Mouse (Mus musculus) lung, postnatal 10 days (tissue): Measurements from ENCODE around the gene Epm2aip1.

Experiments used
- DNase-seq: peaks from one replicate; pipeline ENCODE4 v3.0.0; 2021

The Epm2aip1 gene

DNA sequence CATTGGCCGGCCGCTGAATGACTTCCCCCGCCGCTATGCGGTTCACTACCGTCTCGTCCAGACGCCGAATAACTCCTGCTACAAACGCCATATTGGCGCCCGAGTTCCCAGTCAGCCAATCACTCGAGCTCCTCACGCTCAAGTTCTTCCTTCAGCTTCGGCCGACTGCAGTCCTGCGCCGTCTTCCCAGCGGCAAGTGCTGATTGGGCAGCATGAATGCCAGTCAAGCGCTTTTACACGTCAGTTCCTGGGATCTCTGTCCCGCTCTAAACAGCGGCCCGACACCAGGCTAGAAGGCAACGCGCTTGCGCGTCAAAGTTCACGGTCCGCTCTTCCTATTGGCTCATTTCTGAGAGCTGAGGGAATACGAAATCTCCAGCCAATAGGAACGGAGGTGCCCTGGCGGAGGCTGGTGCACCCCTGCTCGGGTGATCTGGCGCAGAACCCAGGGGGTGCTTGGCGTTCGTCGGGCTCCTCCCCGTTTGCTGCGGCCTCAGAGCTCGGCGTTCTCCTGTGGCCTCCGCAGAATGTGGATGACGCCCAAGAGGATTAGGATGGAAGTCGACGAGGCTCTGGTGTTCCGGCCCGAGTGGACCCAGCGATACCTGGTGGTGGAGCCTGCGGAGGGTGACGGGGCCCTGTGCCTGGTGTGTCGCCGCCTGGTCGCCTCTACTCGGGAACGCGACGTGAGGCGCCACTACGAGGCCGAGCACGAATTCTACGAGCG lies at the start of gene Epm2aip1, which contains the start of gene Mlh1:
TSS of gene Epm2aip1 (plus strand) at position 496 of the 727 bp plus-strand sequence.
TSS of gene Mlh1 (minus strand) at position 358 of the 727 bp plus-strand sequence.
- peak; percentile 100 for DNase-seq

DNA sequence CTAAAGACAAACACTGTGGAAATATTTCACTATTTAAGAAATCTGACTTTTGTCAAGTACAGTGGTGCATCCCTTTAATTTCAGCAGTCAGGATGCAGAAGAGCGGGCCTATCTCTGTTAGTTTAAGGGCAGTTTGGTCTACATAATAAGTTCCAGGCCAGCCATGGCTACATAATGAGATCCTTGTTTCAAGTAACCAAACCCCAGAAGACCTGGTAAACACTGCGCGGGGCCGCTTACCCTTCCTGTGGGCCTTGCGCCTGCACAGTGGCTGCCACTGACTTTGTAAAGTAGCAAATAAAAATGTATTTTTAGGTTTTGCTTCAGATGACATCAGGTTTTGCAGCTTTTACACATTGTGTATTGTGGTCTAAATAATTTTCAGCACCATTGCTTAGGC lies 48.3 kb upstream of the Epm2aip1 start:
- no peak for DNase-seq

DNA sequence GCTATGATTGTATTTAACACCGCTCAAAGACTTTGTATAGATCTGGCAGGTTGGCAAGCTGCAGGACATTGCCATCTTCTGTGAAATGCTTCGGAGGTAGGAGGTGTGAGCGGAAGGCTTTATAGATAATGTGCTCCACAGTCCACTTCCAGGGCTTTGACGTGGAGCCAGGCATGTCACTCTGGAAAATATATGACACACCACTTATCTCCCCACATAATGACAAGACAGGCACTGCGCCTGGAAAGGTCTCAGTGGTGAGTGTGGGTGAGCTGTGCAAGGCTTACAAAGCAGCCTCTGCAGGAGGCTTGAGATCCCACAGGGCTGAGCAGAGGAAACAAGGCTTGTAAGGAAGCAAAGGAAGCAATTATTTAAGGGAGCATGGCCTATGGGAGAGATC lies 43.3 kb upstream of the Epm2aip1 start:
- DNase-seq: no peak

DNA sequence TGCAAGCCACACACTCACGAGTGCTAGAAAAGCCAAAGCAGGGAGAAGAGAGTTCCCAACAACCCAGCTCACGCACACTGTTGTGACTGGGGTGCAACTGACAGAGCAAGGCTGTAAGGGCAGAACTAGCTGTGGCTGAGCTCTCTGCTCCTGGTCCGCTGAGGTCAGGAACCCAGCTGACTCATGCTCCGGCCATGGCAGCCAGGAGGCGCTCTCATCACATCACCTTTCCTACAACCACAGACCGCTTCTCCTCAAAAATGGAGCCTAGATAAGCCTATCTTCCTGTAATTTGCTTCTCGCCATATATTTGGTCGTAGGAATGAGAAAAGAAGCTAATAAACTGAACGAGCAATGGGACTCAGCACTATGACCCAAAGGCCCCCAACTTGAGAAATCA lies 37.0 kb upstream of the Epm2aip1 start:
- no peak for DNase-seq

DNA sequence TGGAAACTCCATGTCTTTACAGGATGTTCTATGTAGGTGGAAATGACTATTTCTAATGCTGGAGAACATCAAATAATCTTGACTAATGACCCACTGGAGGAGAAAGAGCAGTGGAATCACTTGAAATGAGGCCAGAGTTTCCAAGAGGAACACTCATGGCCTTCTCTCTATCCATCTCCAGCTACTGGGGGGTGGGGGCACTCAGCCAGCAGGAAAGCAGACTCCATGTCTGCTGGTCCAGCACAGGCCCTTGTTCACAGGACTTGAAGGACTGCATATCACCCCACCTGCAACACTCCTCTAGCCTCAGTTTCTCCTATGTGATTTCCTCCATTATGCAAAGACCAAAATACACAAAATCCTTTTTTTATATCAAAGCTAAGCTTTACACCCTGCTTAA lies 34.0 kb upstream of the Epm2aip1 start:
- DNase-seq: no peak

DNA sequence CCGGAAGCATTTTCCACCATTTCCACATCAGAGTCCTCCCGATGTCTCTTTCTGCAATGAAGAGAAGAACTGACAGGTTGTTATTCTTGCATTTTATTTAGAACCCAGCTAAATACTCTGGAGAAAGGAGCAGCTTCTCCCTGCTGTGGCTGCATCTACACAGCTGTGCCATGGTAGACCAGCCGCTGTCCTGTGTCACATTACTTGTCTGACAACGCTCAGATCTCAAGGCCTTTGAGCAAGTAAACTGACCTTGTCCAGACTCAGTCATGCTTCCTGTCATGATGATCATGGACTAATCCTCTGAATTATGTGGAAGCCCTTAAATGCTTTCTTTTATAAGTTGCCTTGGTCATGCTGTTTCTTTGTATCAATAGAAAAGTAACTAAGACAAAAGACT lies 31.9 kb upstream of the Epm2aip1 start:
- DNase-seq: no peak

DNA sequence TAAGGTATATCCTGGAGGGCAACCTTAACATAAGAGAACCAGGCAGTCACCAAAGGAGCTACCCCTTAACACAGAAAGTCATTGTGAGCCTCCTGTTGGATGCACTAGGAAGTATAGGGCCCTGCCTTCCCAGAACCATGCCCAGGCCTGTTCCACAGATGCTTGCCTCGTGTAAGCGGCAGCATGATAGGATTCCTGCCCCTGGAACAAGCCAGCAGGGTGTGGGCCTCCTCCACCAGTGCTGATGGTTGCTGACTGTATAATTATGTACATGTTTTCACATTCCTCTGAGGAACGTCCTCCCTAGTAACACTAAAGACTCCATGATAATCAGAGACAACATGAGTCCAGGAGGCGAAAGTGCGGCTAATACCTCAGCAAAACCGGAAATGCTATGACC lies 28.3 kb upstream of the Epm2aip1 start:
- DNase-seq: no peak

DNA sequence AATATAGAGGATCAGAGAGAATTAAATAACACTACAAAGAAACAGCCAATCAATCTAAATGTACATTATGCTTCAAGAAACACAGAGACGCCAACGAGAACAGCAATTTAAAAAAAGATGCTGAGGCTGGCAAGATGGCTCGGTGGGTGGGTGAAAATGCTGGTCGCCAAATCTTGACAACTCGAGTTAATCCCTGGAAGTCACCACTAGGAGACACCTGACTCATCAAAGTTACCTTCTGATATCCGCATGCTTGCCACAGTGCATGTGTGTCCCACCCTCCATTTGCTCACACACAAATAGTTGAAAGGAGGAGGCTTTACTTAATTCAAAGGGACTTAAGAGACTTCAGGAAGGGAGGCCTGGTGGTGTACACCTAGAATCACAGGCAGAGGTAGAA lies 26.2 kb upstream of the Epm2aip1 start:
- no peak for DNase-seq

DNA sequence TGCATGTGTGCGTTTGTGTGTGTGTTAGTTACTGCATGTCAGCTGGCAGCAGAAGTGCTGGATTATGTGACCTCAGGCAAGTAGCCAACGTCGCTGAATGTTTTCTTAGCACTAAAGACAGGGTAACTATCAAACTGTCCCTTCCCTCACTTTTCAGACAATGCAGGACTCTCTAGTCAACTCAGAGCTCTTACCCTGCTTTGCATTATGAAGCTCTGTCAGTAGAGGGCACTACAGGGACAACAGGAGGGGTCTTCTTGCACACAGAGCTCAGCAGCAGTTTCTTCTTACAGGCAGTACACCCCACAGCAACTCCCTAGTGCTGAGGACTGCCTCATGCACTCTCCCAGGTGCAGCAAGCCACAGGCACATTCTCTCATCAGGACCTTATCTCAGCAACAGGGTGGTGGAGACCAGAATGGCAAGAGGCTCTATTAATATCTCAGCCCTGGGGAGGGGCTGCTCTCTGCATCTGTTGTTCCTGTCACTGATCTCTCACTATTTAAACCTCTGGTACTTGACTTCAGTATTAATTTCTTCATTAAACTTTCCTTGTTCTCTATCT lies 24.0 kb upstream of the Epm2aip1 start:
- peak; percentile 54 for DNase-seq

DNA sequence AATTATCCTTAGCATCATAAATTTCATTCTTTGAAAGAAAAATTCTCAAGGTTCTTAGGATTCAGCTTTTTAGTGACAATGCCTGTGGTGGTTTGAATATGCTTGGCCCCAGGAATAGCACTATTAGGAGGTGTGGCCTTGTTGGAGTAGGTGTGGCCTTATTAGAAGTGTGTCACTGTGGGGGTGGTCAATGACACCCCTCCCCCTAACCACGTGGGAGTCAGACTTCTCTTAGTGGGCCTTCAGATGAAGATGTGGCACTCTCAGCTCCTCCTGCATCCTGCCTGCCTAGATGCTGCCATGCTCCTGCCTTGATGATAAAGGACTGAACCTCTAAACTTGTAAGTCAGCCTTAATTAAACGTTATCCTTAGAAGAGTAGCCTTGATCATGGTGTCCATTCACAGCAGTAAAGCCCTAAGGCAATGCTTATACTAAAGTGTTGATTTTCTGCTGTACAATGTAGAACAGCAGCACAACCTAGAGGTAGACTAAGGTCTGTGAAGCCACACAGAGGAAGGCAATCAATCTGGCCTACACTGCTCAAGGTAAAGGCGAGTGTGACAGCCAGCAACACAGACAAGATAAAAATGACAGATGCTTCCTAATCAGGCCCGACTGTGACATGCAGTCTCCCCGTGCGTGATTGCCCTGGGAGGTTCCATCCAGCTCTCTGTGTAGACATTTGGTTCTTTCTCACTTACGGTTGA lies 19.4 kb upstream of the Epm2aip1 start:
- no peak for DNase-seq

DNA sequence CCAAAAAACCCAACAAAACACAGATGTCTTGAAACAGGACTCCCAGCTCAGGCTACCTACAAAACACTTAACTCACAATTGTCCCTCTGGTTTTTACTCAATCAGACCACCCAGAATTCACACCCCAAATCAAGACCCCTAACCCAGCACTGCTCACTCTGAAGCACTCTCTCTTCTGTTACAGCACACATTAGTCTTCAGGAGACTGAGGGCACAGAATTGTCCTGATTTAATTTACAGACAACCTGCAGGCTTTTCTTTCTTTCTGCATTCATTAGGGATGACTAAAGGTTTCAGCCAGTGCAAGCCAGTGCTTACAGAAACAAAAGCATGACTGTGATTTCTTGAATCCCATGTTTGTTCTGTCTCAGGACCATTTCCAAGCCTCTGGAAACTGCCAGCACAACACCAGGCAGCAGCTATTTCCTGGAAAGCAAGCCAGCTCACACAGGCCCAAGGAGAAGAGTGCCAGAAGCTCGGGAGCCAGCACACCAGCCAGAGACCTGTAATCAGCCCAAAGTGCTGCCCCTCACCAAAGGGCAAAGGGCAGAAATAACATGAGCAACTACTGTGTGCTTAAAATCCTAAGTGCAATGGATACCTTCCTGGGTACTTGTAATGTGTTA lies 11.3 kb upstream of the Epm2aip1 start:
- peak; percentile 50 for DNase-seq

DNA sequence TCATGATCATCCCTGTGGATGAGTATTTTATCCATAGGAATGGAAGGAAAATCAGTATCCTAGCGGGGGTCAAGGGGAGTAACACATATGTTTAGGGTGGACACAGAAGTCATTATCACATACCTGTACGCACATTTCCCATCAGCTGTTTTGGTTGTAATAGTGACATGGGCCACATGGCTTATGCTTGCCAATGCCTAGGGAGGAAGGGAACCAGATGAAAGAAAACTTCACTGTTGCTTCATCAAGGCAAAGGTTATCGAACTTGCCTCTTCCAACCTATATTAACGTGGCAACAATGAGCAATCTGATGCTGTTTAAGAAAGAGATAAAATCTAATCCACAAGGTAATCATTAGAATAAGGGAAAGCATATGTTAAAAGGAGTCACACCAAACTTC lies 10.4 kb upstream of the Epm2aip1 start:
- DNase-seq: no peak

DNA sequence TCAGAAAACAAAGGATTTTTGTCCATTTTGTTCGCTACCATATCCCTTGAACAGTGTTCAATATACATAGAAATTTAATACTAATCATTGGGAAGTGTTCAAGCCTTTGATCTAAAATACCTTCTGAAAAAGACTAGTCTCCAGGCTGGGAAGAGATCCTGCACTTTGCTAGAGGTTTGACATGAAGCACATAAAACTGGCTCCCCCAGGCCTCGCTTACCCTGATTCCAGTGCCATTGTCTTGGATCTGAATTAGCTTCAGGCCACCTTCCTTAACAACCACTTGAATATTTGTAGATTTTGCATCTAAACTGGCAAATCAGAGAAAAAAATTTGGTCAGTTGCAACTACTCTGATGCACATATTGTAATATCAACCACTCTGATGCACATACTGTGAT lies 3.7 kb upstream of the Epm2aip1 start:
- no peak for DNase-seq

DNA sequence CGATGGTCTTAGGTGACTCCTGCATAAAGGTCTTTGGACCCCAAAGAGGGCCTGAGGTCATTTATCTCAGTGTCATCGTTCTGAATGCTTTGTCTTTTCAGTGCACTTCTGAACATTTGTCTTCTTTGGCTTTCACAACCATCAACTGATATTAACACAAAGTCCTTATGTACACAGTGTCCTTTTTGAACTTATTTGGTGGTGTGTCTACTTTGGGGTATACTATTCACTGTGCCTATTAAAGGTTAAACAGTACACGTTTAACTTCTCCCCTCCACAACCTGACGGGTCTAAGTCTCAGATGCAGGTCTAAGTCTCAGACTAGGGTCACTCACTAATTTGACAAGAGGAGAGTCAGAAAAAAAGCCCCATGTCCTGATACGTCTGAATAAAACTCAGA lies 1.1 kb upstream of the Epm2aip1 start:
- DNase-seq: no peak

DNA sequence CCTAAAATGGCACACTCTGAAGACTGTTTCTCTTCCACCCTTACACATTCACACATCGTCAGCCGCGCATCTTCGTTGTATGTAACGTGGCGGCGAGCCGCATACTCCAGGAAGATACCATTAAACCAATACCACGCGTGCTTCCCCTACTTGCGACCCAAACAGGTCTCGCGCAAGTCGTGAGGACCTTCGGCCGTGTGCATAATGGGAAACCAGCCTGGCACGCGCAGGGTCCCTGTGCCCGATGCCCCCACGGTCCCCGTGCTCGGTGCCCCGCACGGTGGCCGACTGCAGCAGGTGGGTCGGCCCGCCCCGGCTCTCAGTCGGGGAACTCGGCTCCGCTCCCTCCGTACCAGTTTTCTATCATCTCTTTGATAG lies 684 bp upstream of the Epm2aip1 start:
- DNase-seq: no peak

DNA sequence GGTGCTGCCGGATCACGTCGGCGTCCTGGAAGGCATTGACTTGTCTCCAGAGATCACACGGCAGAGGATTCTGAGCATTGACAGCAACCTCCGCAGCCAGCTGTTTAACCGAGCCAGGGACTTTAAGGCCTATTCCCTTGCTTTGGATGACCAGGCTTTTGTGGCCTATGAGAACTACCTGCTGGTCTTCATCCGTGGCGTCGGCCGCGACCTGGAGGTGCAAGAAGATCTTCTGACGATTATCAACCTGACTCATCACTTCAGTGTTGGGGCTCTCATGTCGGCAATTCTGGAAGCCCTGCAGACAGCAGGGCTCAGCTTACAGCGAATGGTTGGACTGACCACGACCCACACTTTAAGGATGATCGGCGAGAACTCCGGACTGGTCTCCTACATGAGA lies 627 bp downstream of the Epm2aip1 start:
- no peak for DNase-seq

DNA sequence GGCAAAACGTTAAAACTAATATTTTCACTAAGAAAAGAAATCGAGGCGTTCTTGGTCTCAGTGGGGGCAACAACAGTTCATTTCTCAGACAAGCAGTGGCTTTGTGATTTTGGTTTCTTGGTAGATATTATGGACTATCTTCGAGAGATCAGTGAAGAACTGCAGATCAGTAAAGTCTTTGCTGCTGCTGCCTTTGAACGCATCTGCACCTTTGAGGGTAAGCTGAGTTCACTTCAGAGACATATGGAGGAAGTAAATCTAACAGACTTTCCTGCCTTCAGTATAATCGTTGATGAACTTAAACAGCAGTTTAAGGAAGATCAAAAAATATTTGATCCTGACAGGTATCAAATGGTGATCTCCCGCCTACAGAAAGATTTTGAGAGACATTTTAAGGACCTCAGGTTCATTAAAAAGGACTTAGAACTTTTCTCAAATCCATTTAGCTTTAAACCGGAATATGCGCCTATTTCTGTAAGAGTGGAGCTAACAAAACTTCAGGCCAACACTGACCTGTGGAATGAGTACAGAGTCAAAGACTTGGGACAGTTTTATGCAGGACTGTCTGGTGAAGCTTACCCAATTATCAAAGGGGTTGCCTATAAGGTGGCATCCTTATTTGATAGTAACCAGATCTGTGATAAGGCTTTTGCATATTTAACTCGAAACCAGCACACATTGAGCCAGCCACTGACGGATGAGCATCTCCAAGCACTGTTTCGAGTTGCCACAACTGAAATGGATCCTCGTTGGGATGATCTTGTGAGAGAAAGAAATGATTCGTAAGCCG lies 1.5 kb downstream of the Epm2aip1 start:
- no peak for DNase-seq

DNA sequence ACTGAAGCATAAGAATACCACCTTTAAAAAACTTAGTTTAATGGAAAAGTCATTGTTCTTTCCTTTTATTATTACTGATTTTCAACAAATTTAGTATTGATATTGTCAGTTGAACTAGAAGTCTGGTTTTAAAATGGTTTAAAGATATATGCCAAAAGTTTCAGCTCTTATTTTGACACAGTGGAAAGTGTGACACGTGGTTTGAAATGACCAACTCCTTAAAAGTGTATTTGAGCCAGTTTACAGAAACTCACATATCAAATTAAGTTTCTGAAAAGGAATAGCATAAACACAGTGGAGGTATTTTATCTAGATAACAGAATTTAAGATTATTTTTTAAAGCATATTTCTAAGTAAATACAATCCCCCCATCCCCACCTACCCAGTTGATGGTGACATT lies 2.2 kb downstream of the Epm2aip1 start:
- DNase-seq: no peak

DNA sequence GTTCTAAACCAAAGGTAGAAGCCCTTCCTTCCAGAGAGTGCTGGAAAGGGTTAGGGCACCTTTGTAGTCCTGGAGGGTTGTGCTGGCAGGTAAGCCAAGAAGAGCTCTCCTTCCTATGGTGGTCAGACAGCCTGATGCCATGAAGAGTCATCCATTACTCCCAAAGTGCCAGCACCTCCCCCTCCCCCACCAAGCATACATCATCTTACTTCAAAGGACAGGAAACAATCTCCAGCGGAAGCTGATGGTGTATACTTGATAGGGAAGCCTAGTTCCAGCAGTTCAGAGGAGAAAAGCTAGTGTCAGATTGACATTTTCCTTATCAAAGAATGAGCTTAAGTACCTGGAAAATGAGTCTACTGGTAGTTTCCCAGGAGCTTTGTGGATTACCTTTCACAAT lies 3.4 kb downstream of the Epm2aip1 start:
- peak; percentile 61 for DNase-seq

DNA sequence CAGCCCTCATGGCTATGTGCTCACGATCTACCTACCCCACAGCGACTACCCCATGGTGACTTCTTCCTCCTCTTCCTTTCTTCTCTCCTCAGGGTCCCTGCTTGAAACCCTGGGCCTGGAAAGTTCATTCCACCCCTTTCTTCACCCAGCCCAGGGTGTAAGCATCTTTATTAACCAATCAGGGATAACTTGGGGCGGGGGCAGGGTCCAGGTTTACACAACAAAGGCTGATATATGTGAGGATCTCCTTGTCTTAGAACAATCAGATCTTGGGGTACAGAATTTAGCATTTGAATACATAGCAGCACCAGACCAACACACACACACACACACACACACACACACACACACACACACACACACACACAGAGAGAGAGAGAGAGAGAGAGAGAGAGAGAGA lies 13.3 kb downstream of the Epm2aip1 start:
- DNase-seq: no peak

DNA sequence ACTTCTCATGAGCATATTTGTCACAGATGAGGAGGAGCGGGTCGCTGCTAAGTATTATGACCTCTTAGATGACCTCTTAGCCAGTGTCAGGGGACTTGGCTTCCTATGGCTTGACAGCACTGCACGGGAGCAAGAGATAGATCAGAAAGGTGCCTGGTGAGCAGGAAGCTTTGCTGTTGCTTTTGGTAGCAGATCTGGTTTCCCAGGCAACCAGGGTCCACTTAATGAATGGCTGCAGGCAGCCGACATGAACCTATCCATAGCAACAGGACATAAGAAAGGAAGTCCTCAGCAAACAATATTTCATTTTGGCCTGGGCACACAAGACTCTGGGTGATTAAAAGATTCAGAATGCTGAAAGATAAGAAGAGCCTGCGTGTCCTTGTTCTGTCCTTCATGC lies 13.9 kb downstream of the Epm2aip1 start:
- no peak for DNase-seq

DNA sequence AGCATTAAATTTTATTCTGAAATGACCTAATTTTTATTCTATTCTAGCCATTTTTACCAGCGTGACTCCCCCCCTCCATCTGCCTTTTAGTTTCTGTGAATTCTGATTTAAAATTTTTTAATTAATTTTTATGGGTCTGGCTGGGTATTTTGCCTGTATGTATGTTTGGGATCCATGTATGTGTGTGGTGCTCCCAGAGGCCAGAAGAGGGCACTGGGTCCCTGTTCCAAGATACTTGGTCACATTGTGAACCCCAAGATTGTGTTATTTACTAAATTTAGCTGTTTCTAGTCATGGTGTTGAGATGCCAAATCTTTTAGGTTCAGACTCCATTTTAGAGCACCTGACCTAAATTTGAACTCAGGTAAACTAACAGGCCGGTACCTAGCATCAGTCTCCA lies 14.7 kb downstream of the Epm2aip1 start:
- no peak for DNase-seq

DNA sequence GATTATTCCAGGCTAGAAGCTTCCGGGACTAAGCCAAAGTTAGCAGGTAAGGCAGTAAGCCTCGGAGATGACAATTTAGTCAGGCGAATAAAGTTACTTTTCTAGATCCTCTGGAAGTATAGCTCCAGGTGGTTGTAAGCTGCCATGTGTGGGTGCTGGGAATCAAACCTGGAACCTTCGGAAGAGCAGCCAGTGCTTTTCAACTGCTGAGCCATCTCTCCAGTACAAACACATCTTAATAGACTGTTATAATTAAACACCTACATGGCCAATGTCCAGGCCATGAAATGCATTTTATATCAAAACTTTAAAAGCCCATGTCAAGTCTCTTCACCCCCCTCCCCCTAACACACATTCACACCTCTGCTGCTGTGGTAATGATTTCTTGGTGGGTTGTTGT lies 16.2 kb downstream of the Epm2aip1 start:
- DNase-seq: no peak
